Mouse (Mus musculus) gonadal fat pad, adult 2 months (tissue): ENCODE results near the gene Olfr361. TPM values are rescaled to one million over a fixed set of nuclear protein-coding genes. Genes with fewer than 3 reads are reported as not detected.
"Not testable (repeated sequence)": the region's sequence is repeated elsewhere in the genome, so short reads cannot be mapped to it uniquely, and the experiment has no call there.

ENCODE experiments used
- DNase-seq: peaks from one replicate; pipeline ENCODE4 v3.0.0-alpha.2; 2012; ENCODE audit warnings: low read depth
- polyA plus RNA-seq: library from polyadenylated mRNA; depleted of rRNA; stranded (reverse); fragments of >200 nt; gene quantifications from 2 replicates; pipeline ENCODE4 v1.2.3, GENCODE M21; 2012; rRNA removed

Olfr361 gene
- not detected in 2 replicates for polyA plus RNA-seq

- DNase-seq: not testable (repeated sequence)
Measured at GRCm38 (mm10) chr2:37089190-37089589, at the start of gene Olfr361. Gene Olfr361, minus strand, starts transcription at chr2:37089290.

GRCm38 (mm10) chr2:37117810-37118209 lies 28.7 kb upstream of the Olfr361 start, which contains the start of gene Olfr362:
Gene Olfr362, minus strand, starts transcription at chr2:37117910.
- DNase-seq: no peak

GRCm38 (mm10) chr2:37065446-37065845 lies 23.6 kb downstream of the Olfr361 start, which contains the start of gene Olfr360:
Gene Olfr360, plus strand, starts transcription at chr2:37065746.
- DNase-seq: no peak

Other genes with a start within 250 kb of the Olfr361 start
- gene Olfr350, start 243.0 kb downstream of the Olfr361 start, polyA plus RNA-seq: not detected in 2 replicates
- gene Olfr351, start 226.6 kb downstream of the Olfr361 start, polyA plus RNA-seq: not detected in 2 replicates
- not detected in 2 replicates for gene Olfr352, start 220.8 kb downstream of the Olfr361 start, polyA plus RNA-seq
- gene Olfr353, start 196.4 kb downstream of the Olfr361 start, polyA plus RNA-seq: not detected in 2 replicates
- gene Olfr354, start 183.6 kb downstream of the Olfr361 start, polyA plus RNA-seq: not detected in 2 replicates
- gene Olfr355, start 160.4 kb downstream of the Olfr361 start, polyA plus RNA-seq: not detected in 2 replicates
- gene Olfr356, start 152.2 kb downstream of the Olfr361 start, polyA plus RNA-seq: not detected in 2 replicates
- gene Olfr357, start 95.5 kb downstream of the Olfr361 start, polyA plus RNA-seq: not detected in 2 replicates
- not detected in 2 replicates for gene Olfr358, start 80.0 kb downstream of the Olfr361 start, polyA plus RNA-seq
- gene Olfr360, start 23.5 kb downstream of the Olfr361 start, polyA plus RNA-seq: not detected in 2 replicates
- gene Olfr362, start 28.6 kb upstream of the Olfr361 start, polyA plus RNA-seq: not detected in 2 replicates
- not detected in 2 replicates for gene Olfr364-ps1, start 50.0 kb upstream of the Olfr361 start, polyA plus RNA-seq
- not detected in 2 replicates for gene Olfr365, start 98.9 kb upstream of the Olfr361 start, polyA plus RNA-seq
- not detected in 2 replicates for gene Olfr366, start 122.3 kb upstream of the Olfr361 start, polyA plus RNA-seq
- not detected in 2 replicates for gene Olfr368, start 237.2 kb upstream of the Olfr361 start, polyA plus RNA-seq